Mouse (Mus musculus) stomach, embryonic 14.5 days (tissue): ENCODE results near the gene Ssbp3. TPM values are rescaled to one million over a fixed set of nuclear protein-coding genes. Genes with fewer than 3 reads are reported as not detected.

ENCODE experiments used
- ATAC-seq: fragments of 200-750 bp; cut with Nextera tagmentation; 2 replicates; pipeline ENCODE4 v1.8.0; 2017; ENCODE audit warnings: low read depth, moderate TSS enrichment; ENCODE audit not compliant: insufficient number of reproducible peaks, insufficient read depth, low FRiP score
- H3K27ac ChIP-seq: fragments of 300-500 bp; sonication (generic); 2 replicates; pipeline ENCODE4 v1.5.1; 2014; ENCODE audit warnings: mild to moderate bottlenecking, low read length, moderate library complexity, mixed read lengths
- H3K27me3 ChIP-seq: fragments of 300-500 bp; sonication (generic); 2 replicates; pipeline ENCODE4 v1.6.1; 2014; ENCODE audit warnings: low read length, control low read depth, mixed read lengths; ENCODE audit not compliant: control insufficient read depth, insufficient read depth
- H3K36me3 ChIP-seq: fragments of 300-500 bp; sonication (generic); 2 replicates; pipeline ENCODE4 v1.6.1; 2014; ENCODE audit warnings: mild to moderate bottlenecking, control low read depth, low read length, moderate library complexity, mixed read lengths; ENCODE audit not compliant: control insufficient read depth, insufficient read depth
- H3K4me1 ChIP-seq: fragments of 300-500 bp; sonication (generic); 2 replicates; pipeline ENCODE4 v1.6.1; 2014; ENCODE audit warnings: low read length, control low read depth, mixed read lengths; ENCODE audit not compliant: control insufficient read depth, insufficient read depth
- H3K4me2 ChIP-seq: fragments of 300-500 bp; sonication (generic); replicated peaks from 2 replicates; pipeline ENCODE4 v1.6.1; 2014; ENCODE audit warnings: low read depth, low read length, control low read depth
- H3K4me3 ChIP-seq: fragments of 300-500 bp; sonication (generic); 2 replicates; pipeline ENCODE4 v1.5.1; 2014; ENCODE audit warnings: low read depth, low read length, control low read depth
- H3K9ac ChIP-seq: fragments of 300-500 bp; sonication (generic); replicated peaks from 2 replicates; pipeline ENCODE4 v1.6.1; 2014; ENCODE audit warnings: low read depth, mild to moderate bottlenecking, control low read depth, low read length, moderate library complexity, mixed read lengths
- H3K9me3 ChIP-seq: fragments of 300-500 bp; sonication (generic); 2 replicates; pipeline ENCODE4 v1.6.1; 2016; ENCODE audit warnings: low read depth, low read length, control low read depth; ENCODE audit not compliant: control insufficient read depth
- WGBS: fragments of 180-500 bp; shearing (Covaris S2); extraction: QIAGEN DNeasy Blood & Tissue Kit; methylation state at CpG from one replicate; pipeline ENCODE4 v1.1.7; 2014; 5-methylcytosine and 5-hydroxymethylcytosine counted together
- polyA plus RNA-seq: library from polyadenylated mRNA; unstranded; fragments of >200 nt; fragmentation: Nextera tagmentation; extraction: Ambion mirVana; gene quantifications from 2 replicates; pipeline ENCODE4 v1.2.1, GENCODE M21; 2014

Ssbp3 gene
- 79.9 and 83.9 TPM in 2 replicates for polyA plus RNA-seq

- H3K36me3 ChIP-seq, result peaks cover 13% of the 10 kb centered on the region
- peak; percentile 34 for ATAC-seq
- peak within 1 kb of the TSS; percentile 99 for H3K9ac ChIP-seq
- peak within 1 kb of the TSS; percentile 85 for H3K4me2 ChIP-seq
- H3K4me1 ChIP-seq, result peaks cover 55% of the 10 kb centered on the region
- peak within 1 kb of the TSS; percentile 100 for H3K4me3 ChIP-seq
- under 1% methylated on average over 45 of the region's 51 CpGs for WGBS
- no peaks in the 10 kb centered on the region for H3K9me3 ChIP-seq
- H3K27me3 ChIP-seq, result no peaks in the 10 kb centered on the region
- peak within 1 kb of the TSS; percentile 100 for H3K27ac ChIP-seq
Observed at GRCm38 (mm10) chr4:106910201-106911172, at the start of gene Ssbp3. Ssbp3 (plus strand) TSS chr4:106910701.

GRCm38 (mm10) chr4:106861871-106862270 lies 48.6 kb upstream of the Ssbp3 start:
- H3K4me1 ChIP-seq, result peaks cover 39% of the 10 kb centered on the region
- no peaks in the 10 kb centered on the region for H3K9me3 ChIP-seq
- no peaks in the 10 kb centered on the region for H3K36me3 ChIP-seq
- no peaks in the 10 kb centered on the region for H3K27me3 ChIP-seq
- no peak overlapping the region for H3K4me3 ChIP-seq
- 53% methylated on average over 8 of the region's 8 CpGs for WGBS
- ATAC-seq, result no peak
- H3K4me2 ChIP-seq, result no peak overlapping the region
- H3K9ac ChIP-seq, result no peak overlapping the region
- H3K27ac ChIP-seq, result peak overlapping the region; percentile 34; the same call in 1 of the 2 replicates

- H3K36me3 ChIP-seq, result no peaks in the 10 kb centered on the region
- ATAC-seq, result no peak
Observed at GRCm38 (mm10) chr4:106862317-106862716, 48.2 kb upstream of the Ssbp3 start.

GRCm38 (mm10) chr4:106862767-106863370 lies 47.6 kb upstream of the Ssbp3 start:
- H3K9ac ChIP-seq, result no peak overlapping the region
- H3K27ac ChIP-seq, result peak overlapping the region; percentile 34; the same call in 1 of the 2 replicates
- H3K4me1 ChIP-seq, result peaks cover 44% of the 10 kb centered on the region
- no peaks in the 10 kb centered on the region for H3K36me3 ChIP-seq
- H3K27me3 ChIP-seq, result no peaks in the 10 kb centered on the region
- no peaks in the 10 kb centered on the region for H3K9me3 ChIP-seq
- no peak for ATAC-seq
- no peak overlapping the region for H3K4me2 ChIP-seq
- 41% methylated on average over 3 of the region's 3 CpGs for WGBS
- H3K4me3 ChIP-seq, result no peak overlapping the region

More at GRCm38 (mm10) chr4:106862317-106862716, 48.2 kb upstream of the Ssbp3 start:
- peak overlapping the region; percentile 34; the same call in 1 of the 2 replicates for H3K27ac ChIP-seq
- WGBS, result 22% methylated on average over 7 of the region's 7 CpGs
- H3K4me2 ChIP-seq, result no peak overlapping the region
- H3K4me3 ChIP-seq, result no peak overlapping the region
- H3K9me3 ChIP-seq, result no peaks in the 10 kb centered on the region
- peaks cover 43% of the 10 kb centered on the region for H3K4me1 ChIP-seq
- no peaks in the 10 kb centered on the region for H3K27me3 ChIP-seq
- H3K9ac ChIP-seq, result no peak overlapping the region

- no peaks in the 10 kb centered on the region for H3K9me3 ChIP-seq
- H3K36me3 ChIP-seq, result no peaks in the 10 kb centered on the region
- no peaks in the 10 kb centered on the region for H3K27me3 ChIP-seq
- ATAC-seq, result peak; percentile 23; the same call in 1 of the 2 replicates
- peak overlapping the region; percentile 94 for H3K27ac ChIP-seq
- WGBS, result 6% methylated on average over 19 of the region's 19 CpGs
- H3K4me3 ChIP-seq, result no peak overlapping the region
- H3K4me2 ChIP-seq, result peak overlapping the region; percentile 16
- H3K9ac ChIP-seq, result 0 out of 2 replicates have a peak overlapping the region, but pooled peaks have one; percentile 14
- peaks cover 49% of the 10 kb centered on the region for H3K4me1 ChIP-seq
Observed at GRCm38 (mm10) chr4:106865415-106866110, 44.9 kb upstream of the Ssbp3 start.

- Histone ChIP-seq H3K27ac (peak overlapping the region; percentile 94), H3K9me3 (no peaks in the 10 kb centered on the region), H3K4me1 (peaks cover 49% of the 10 kb centered on the region), H3K36me3 (no peaks in the 10 kb centered on the region), H3K4me3 (no peak overlapping the region), H3K9ac (no peak overlapping the region), H3K4me2 (no peak overlapping the region), H3K27me3 (no peaks in the 10 kb centered on the region)
- WGBS, result 46% methylated on average over 5 of the region's 5 CpGs
- no peak for ATAC-seq
Observed at GRCm38 (mm10) chr4:106866381-106866780, 44.1 kb upstream of the Ssbp3 start.

- Histone ChIP-seq H3K4me2 (no peak overlapping the region), H3K27ac (peak overlapping the region; percentile 94), H3K36me3 (no peaks in the 10 kb centered on the region), H3K9ac (no peak overlapping the region), H3K4me1 (peaks cover 46% of the 10 kb centered on the region), H3K27me3 (no peaks in the 10 kb centered on the region), H3K4me3 (no peak overlapping the region), H3K9me3 (no peaks in the 10 kb centered on the region)
- peak; percentile 78 for ATAC-seq
- 7% methylated on average over 7 of the region's 7 CpGs for WGBS
Observed at GRCm38 (mm10) chr4:106866845-106867244, 43.7 kb upstream of the Ssbp3 start.
